Mouse (Mus musculus) ES-E14 (cell line): ENCODE measurements at regions not wholly inside any gene's neighbourhood (a gene's known extent, or its start where the extent isn't known, plus 50 kb on each side); places are given as distances from the start of the nearest gene placed in this dataset.

Experiments
- DNase-seq: peaks from one replicate; pipeline ENCODE4 v3.0.0-alpha.2; 2013; ENCODE audit warnings: low read depth, low spot score
- H3K27ac ChIP-seq: 2 replicates; pipeline ENCODE4 v1.5.1; 2012; ENCODE audit warnings: low read depth, mild to moderate bottlenecking, low read length, moderate library complexity, mixed read lengths; ENCODE audit not compliant: poor library complexity, insufficient read depth, severe bottlenecking
- H3K36me3 ChIP-seq: 2 replicates; pipeline ENCODE4 v1.6.1; 2012; ENCODE audit warnings: mild to moderate bottlenecking, low read length, moderate library complexity, mixed read lengths; ENCODE audit not compliant: control insufficient read depth, poor library complexity, insufficient read depth, severe bottlenecking
- H3K4me1 ChIP-seq, 2 experiments: fragments of 150-350 bp in 1 of 2; sonication (generic) in 1 of 2; 2 replicates each; pipeline ENCODE4 v1.6.1; 2012; ENCODE audit warnings: low read length in 2 of 2, mild to moderate bottlenecking in 1 of 2, mixed read lengths in 1 of 2; ENCODE audit not compliant: control insufficient read depth in 2 of 2, insufficient read depth in 2 of 2, poor library complexity in 1 of 2
- H3K4me3 ChIP-seq, 2 experiments: fragments of 150-350 bp in 1 of 2; sonication (generic) in 1 of 2; 2 replicates each; pipeline ENCODE4 v1.5.1; 2012; ENCODE audit warnings: low read length in 2 of 2, low read depth in 1 of 2, mild to moderate bottlenecking in 1 of 2, mixed read lengths in 1 of 2; ENCODE audit not compliant: insufficient read depth in 1 of 2, poor library complexity in 1 of 2, severe bottlenecking in 1 of 2
- H3K9ac ChIP-seq: 2 replicates; pipeline ENCODE4 v1.6.1; 2012; ENCODE audit warnings: low read depth, mild to moderate bottlenecking, low read length, mixed read lengths; ENCODE audit not compliant: poor library complexity, insufficient read depth, severe bottlenecking
- H3K9me3 ChIP-seq: fragments of 150-350 bp; sonication (generic); 2 replicates; pipeline ENCODE4 v1.6.1; 2012; ENCODE audit warnings: low read depth, mild to moderate bottlenecking, low read length; ENCODE audit not compliant: control insufficient read depth, insufficient read depth
- CHD2 ChIP-seq: IDR thresholded peaks from 2 replicates; pipeline ENCODE4 v1.6.1; 2014; ENCODE audit warnings: mild to moderate bottlenecking, low read depth, low read length, inconsistent platforms
- HCFC1 ChIP-seq: IDR thresholded peaks from 2 replicates; pipeline ENCODE4 v1.6.1; 2012; ENCODE audit warnings: low read length, inconsistent platforms, borderline replicate concordance; ENCODE audit not compliant: insufficient read depth
- MAFK ChIP-seq: IDR thresholded peaks from 2 replicates; pipeline ENCODE4 v1.6.1; 2014; ENCODE audit warnings: mild to moderate bottlenecking, low read depth, low read length, inconsistent platforms; ENCODE audit not compliant: insufficient read depth
- ZC3H11A ChIP-seq: IDR thresholded peaks from 2 replicates; pipeline ENCODE4 v1.6.1; 2012; ENCODE audit warnings: low read depth, mild to moderate bottlenecking, inconsistent platforms, low read length, borderline replicate concordance
- ZNF384 ChIP-seq: IDR thresholded peaks from 2 replicates; pipeline ENCODE4 v1.6.1; 2012; ENCODE audit warnings: low read depth, low read length, inconsistent platforms
- in situ Hi-C, 2 experiments: fragments of 600-800 bp; cut with MboI; formaldehyde crosslinking; loops; one replicate each; pipeline ENCODE4 v1.15.1; 2025; ENCODE audit warnings: low sequenced_read_pairs in 2 of 2, inconsistent platforms in 1 of 2; ENCODE audit not compliant: unreplicated experiment in 2 of 2

GRCm38 (mm10) chr8:90716436-90716835 is 100.8 kb downstream of the Gm19935 start:
- Histone ChIP-seq H3K27ac (no peak overlapping the region), H3K9me3 (no peaks in the 10 kb centered on the region), H3K36me3 (no peaks in the 10 kb centered on the region), H3K4me3 (no peak overlapping the region), H3K4me1 (no peaks in the 10 kb centered on the region), H3K9ac (no peak overlapping the region)
- TF ChIP-seq ZC3H11A (no peak), HCFC1 (no peak), MAFK (no peak), CHD2 (no peak), ZNF384 (no peak)
- no peak for DNase-seq
- in situ Hi-C loops = no loop called here

GRCm38 (mm10) chr8:90708524-90708923 is 108.7 kb downstream of the Gm19935 start:
- no peak overlapping the region for H3K27ac ChIP-seq
- H3K9me3 ChIP-seq = no peaks in the 10 kb centered on the region
- DNase-seq = peak; percentile 51
- no peaks in the 10 kb centered on the region for H3K36me3 ChIP-seq
- in situ Hi-C loops = no loop called here
- no peak overlapping the region for H3K4me3 ChIP-seq
- TF ChIP-seq HCFC1 (no peak), ZC3H11A (peak; percentile 96), CHD2 (no peak)
- no peaks in the 10 kb centered on the region for H3K4me1 ChIP-seq
- no peak overlapping the region for H3K9ac ChIP-seq

DNA sequence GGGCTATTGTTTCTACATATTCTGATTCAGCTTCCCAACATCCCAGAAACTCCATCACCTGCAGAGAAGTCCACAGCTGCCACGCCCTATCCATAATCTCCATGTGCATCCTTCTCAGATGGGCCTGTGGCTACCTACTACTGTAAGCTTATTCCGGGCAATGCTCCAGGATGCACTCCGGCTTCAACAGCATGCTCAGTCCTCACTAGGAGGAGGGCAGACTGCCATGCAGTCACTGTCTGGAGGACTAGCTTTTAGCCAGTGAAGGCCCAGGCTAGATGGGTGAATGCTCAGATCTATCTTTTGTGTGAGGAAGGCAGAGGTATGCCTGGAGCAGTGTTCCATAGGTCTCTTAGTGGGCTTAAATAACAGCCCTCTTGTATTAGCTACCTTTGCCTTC is 124.7 kb downstream of the Gm19935 start:
- in situ Hi-C loops = no loop called here
- no peak for DNase-seq
- Histone ChIP-seq H3K4me1 (no peaks in the 10 kb centered on the region), H3K27ac (no peak overlapping the region), H3K9me3 (no peaks in the 10 kb centered on the region), H3K9ac (no peak overlapping the region), H3K36me3 (no peaks in the 10 kb centered on the region), H3K4me3 (no peak overlapping the region)
- TF ChIP-seq ZNF384 (no peak), HCFC1 (no peak), ZC3H11A (no peak), CHD2 (no peak), MAFK (no peak)

DNA sequence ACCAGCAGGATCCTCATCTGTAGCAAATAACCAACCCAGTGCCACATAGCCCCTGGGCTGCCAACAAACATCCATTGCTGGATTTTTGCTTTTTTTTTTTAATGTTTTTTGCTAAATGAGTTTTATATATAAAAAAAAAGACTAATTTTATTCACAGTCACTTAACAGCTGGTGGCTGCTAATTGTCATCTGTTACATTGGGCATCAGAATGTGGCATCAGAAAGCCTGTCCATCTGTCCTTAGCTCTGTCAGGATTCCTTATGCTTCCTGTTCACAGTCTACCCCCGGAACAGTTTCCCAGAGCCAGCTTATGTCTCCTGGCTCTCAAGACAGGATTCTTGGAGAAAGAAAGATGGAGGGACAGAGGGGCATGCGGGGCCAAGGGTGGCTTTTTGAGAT is 132.1 kb downstream of the Gm19935 start:
- no peaks in the 10 kb centered on the region for H3K4me1 ChIP-seq
- in situ Hi-C loops = no loop called here
- H3K4me3 ChIP-seq = no peak overlapping the region
- no peak overlapping the region for H3K27ac ChIP-seq
- H3K36me3 ChIP-seq = no peaks in the 10 kb centered on the region
- H3K9ac ChIP-seq = no peak overlapping the region
- no peak for DNase-seq
- no peaks in the 10 kb centered on the region for H3K9me3 ChIP-seq
- TF ChIP-seq ZNF384 = no peak
- no peak for TF ChIP-seq CHD2
- no peak for TF ChIP-seq ZC3H11A
- TF ChIP-seq MAFK = no peak
- TF ChIP-seq HCFC1 = no peak

GRCm38 (mm10) chr8:90670471-90671057 is 146.6 kb downstream of the Gm19935 start:
- DNase-seq = peak; percentile 66
- in situ Hi-C loops = no loop called here
- Histone ChIP-seq H3K36me3 (no peaks in the 10 kb centered on the region), H3K9me3 (no peaks in the 10 kb centered on the region), H3K4me1 (peaks cover 6 to 8% of the 10 kb centered on the region in 2 experiments; a peak in 3 of 4 replicates), H3K27ac (peak overlapping the region; percentile 76), H3K4me3 (peak overlapping the region; percentile 13 to 48), H3K9ac (peak overlapping the region; percentile 34; the same call in 1 of the 2 replicates)
- no peak for TF ChIP-seq ZNF384
- TF ChIP-seq MAFK = no peak
- TF ChIP-seq ZC3H11A = no peak
- no peak for TF ChIP-seq CHD2
- TF ChIP-seq HCFC1 = no peak
